Mouse (Mus musculus) MEL (cell line): ENCODE data around the gene Birc6. TPM values are rescaled to one million over a fixed set of nuclear protein-coding genes. Genes with fewer than 3 reads are reported as not detected.
A peak's percentile ranks its signal among the peaks of the same experiment; 100 is the strongest.

Source experiments
- DNase-seq: peaks from one replicate; pipeline ENCODE4 v3.0.0; 2011; ENCODE audit warnings: low read depth, low spot score
- H3K27ac ChIP-seq: 2 replicates; pipeline ENCODE4 v1.5.1; 2012; ENCODE audit warnings: low read depth, mild to moderate bottlenecking, control low read depth, low read length, moderate library complexity; ENCODE audit not compliant: control insufficient read depth
- H3K27me3 ChIP-seq, 2 experiments: fragments of 150-350 bp in 1 of 2; sonication (generic) in 1 of 2; 2 replicates each; pipeline ENCODE4 v1.6.1; 2012; ENCODE audit warnings: low read length in 2 of 2, mild to moderate bottlenecking in 2 of 2, improper control_type of control experiment in 1 of 2, moderate library complexity in 1 of 2; ENCODE audit not compliant: insufficient read depth in 2 of 2, control insufficient read depth in 1 of 2
- H3K36me3 ChIP-seq, 2 experiments: 2 replicates each; pipeline ENCODE4 v1.6.1; 2012 to 2014; ENCODE audit warnings: low read length in 2 of 2, improper control_type of control experiment in 1 of 2, inconsistent platforms in 1 of 2, mild to moderate bottlenecking in 1 of 2; ENCODE audit not compliant: insufficient read depth in 2 of 2, control insufficient read depth in 1 of 2
- H3K4me1 ChIP-seq, 2 experiments: fragments of 150-350 bp in 1 of 2; sonication (generic) in 1 of 2; 2 replicates each; pipeline ENCODE4 v1.6.1; 2012; ENCODE audit warnings: low read length in 2 of 2, improper control_type of control experiment in 1 of 2, mild to moderate bottlenecking in 1 of 2; ENCODE audit not compliant: insufficient read depth in 2 of 2, control insufficient read depth in 1 of 2
- H3K4me3 ChIP-seq, 2 experiments: fragments of 150-350 bp in 1 of 2; sonication (generic) in 1 of 2; 2 replicates each; pipeline ENCODE4 v1.5.1; 2012; ENCODE audit warnings: low read depth in 2 of 2, low read length in 2 of 2, mild to moderate bottlenecking in 2 of 2, moderate library complexity in 2 of 2, control low read depth in 1 of 2, improper control_type of control experiment in 1 of 2; ENCODE audit not compliant: control insufficient read depth in 1 of 2, insufficient read depth in 1 of 2
- H3K79me2 ChIP-seq: 2 replicates; pipeline ENCODE4 v1.6.1; 2012; ENCODE audit warnings: mild to moderate bottlenecking, low read length, moderate library complexity; ENCODE audit not compliant: control insufficient read depth, poor library complexity, insufficient read depth
- H3K9ac ChIP-seq: 2 replicates; pipeline ENCODE4 v1.6.1; 2012; ENCODE audit warnings: low read depth, mild to moderate bottlenecking, control low read depth, low read length, moderate library complexity; ENCODE audit not compliant: control insufficient read depth, poor library complexity, severe bottlenecking
- H3K9me3 ChIP-seq: fragments of 150-350 bp; sonication (generic); replicated peaks from 2 replicates; pipeline ENCODE4 v1.6.1; 2012; ENCODE audit warnings: mild to moderate bottlenecking, low read length, improper control_type of control experiment, moderate library complexity; ENCODE audit not compliant: insufficient read depth
- CHD1 ChIP-seq: IDR thresholded peaks from 2 replicates; pipeline ENCODE4 v1.6.1; 2012; ENCODE audit warnings: low read depth, mild to moderate bottlenecking, inconsistent platforms, low read length, improper control_type of control experiment
- CHD2 ChIP-seq: IDR thresholded peaks from 2 replicates; pipeline ENCODE4 v1.6.1; 2011; ENCODE audit warnings: low read length, improper control_type of control experiment
- EP300 ChIP-seq, 2 experiments: IDR thresholded peaks; 2 replicates each; pipeline ENCODE4 v1.6.1; 2011; ENCODE audit warnings: improper control_type of control experiment in 2 of 2, low read length in 2 of 2, low read depth in 1 of 2, mild to moderate bottlenecking in 1 of 2
- GATA1 ChIP-seq: IDR thresholded peaks from 2 replicates; pipeline ENCODE4 v1.6.1; 2011; ENCODE audit warnings: low read depth, low read length, improper control_type of control experiment
- HCFC1 ChIP-seq: IDR thresholded peaks from 2 replicates; pipeline ENCODE4 v1.6.1; 2012; ENCODE audit warnings: low read depth, mild to moderate bottlenecking, inconsistent platforms, low read length, improper control_type of control experiment, moderate library complexity
- JUND ChIP-seq: IDR thresholded peaks from 2 replicates; pipeline ENCODE4 v1.6.1; 2011; ENCODE audit warnings: low read depth, mild to moderate bottlenecking, improper control_type of control experiment, low read length
- MAFK ChIP-seq: IDR thresholded peaks from 2 replicates; pipeline ENCODE4 v1.6.1; 2011; ENCODE audit warnings: low read depth, mild to moderate bottlenecking, low read length, improper control_type of control experiment, borderline replicate concordance
- MAX ChIP-seq: IDR thresholded peaks from 2 replicates; pipeline ENCODE4 v1.6.1; 2011; ENCODE audit warnings: low read length, improper control_type of control experiment
- MAZ ChIP-seq: IDR thresholded peaks from 2 replicates; pipeline ENCODE4 v1.6.1; 2012; ENCODE audit warnings: low read depth, mild to moderate bottlenecking, inconsistent platforms, low read length, improper control_type of control experiment
- MXI1 ChIP-seq: IDR thresholded peaks from 2 replicates; pipeline ENCODE4 v1.6.1; 2011; ENCODE audit warnings: mild to moderate bottlenecking, low read depth, low read length, improper control_type of control experiment
- MYB ChIP-seq: IDR thresholded peaks from 2 replicates; pipeline ENCODE4 v1.6.1; 2011; ENCODE audit warnings: mild to moderate bottlenecking, low read depth, low read length, improper control_type of control experiment
- MYC ChIP-seq: IDR thresholded peaks from 2 replicates; pipeline ENCODE4 v1.6.1; 2011; ENCODE audit warnings: low read depth, mild to moderate bottlenecking, low read length, improper control_type of control experiment, moderate library complexity
- NELFE ChIP-seq: IDR thresholded peaks from 2 replicates; pipeline ENCODE4 v1.6.1; 2011; ENCODE audit warnings: low read depth, low read length, improper control_type of control experiment
- POLR2A ChIP-seq, 2 experiments: IDR thresholded peaks; 2 replicates each; pipeline ENCODE4 v1.6.1; 2011 to 2012; ENCODE audit warnings: low read length in 2 of 2, mild to moderate bottlenecking in 2 of 2, control low read depth in 1 of 2, improper control_type of control experiment in 1 of 2, low read depth in 1 of 2, moderate library complexity in 1 of 2; ENCODE audit not compliant: control insufficient read depth in 1 of 2, insufficient read depth in 1 of 2, poor library complexity in 1 of 2
- POLR2AphosphoS2 ChIP-seq: IDR thresholded peaks from 2 replicates; pipeline ENCODE4 v1.6.1; 2011; ENCODE audit warnings: low read length, improper control_type of control experiment
- POLR2AphosphoS5 ChIP-seq: IDR thresholded peaks from 2 replicates; pipeline ENCODE4 v1.6.1; 2012; ENCODE audit warnings: low read depth, borderline replicate concordance, mild to moderate bottlenecking, inconsistent platforms, low read length, moderate library complexity, mixed read lengths
- RAD21 ChIP-seq: IDR thresholded peaks from 2 replicates; pipeline ENCODE4 v1.6.1; 2011; ENCODE audit warnings: mild to moderate bottlenecking, low read depth, low read length, improper control_type of control experiment
- SMC3 ChIP-seq: IDR thresholded peaks from 2 replicates; pipeline ENCODE4 v1.6.1; 2011; ENCODE audit warnings: low read depth, low read length, improper control_type of control experiment
- TCF12 ChIP-seq: IDR thresholded peaks from 2 replicates; pipeline ENCODE4 v1.6.1; 2014; ENCODE audit warnings: low read depth, mild to moderate bottlenecking, inconsistent platforms, low read length, improper control_type of control experiment, moderate library complexity
- UBTF ChIP-seq: IDR thresholded peaks from 2 replicates; pipeline ENCODE4 v1.6.1; 2012; ENCODE audit warnings: low read depth, mild to moderate bottlenecking, inconsistent platforms, low read length, improper control_type of control experiment, moderate library complexity, borderline replicate concordance; ENCODE audit not compliant: insufficient read depth
- USF2 ChIP-seq, 2 experiments: IDR thresholded peaks; 2 replicates each; pipeline ENCODE4 v1.6.1; 2011 to 2012; ENCODE audit warnings: improper control_type of control experiment in 2 of 2, low read length in 2 of 2, borderline replicate concordance in 1 of 2, inconsistent platforms in 1 of 2, low read depth in 1 of 2, mild to moderate bottlenecking in 1 of 2; ENCODE audit not compliant: insufficient read depth in 1 of 2
- ZMIZ1 ChIP-seq: IDR thresholded peaks from 2 replicates; pipeline ENCODE4 v1.6.1; 2012; ENCODE audit warnings: low read depth, mild to moderate bottlenecking, inconsistent platforms, low read length, improper control_type of control experiment, moderate library complexity
- ZNF384 ChIP-seq: IDR thresholded peaks from 2 replicates; pipeline ENCODE4 v1.6.1; 2012; ENCODE audit warnings: low read depth, mild to moderate bottlenecking, inconsistent platforms, low read length, improper control_type of control experiment
- polyA plus RNA-seq, 2 experiments: library from polyadenylated mRNA; stranded (reverse) in 1 of 2; unstranded in 1 of 2; fragments of >175 nt in 1 of 2; fragments of >200 nt in 1 of 2; gene quantifications; 2 replicates each; pipeline versions ENCODE4 v1.2.1 to v1.2.4; 2012; ENCODE audit warnings: low replicate concordance in 2 of 2, low read depth in 1 of 2; ENCODE audit not compliant: insufficient read length in 2 of 2, insufficient read depth in 1 of 2, missing spikeins in 1 of 2
- total RNA-seq: library from RNA; depleted of rRNA; stranded (reverse); fragments of 300-350 nt; gene quantifications from 2 replicates; pipeline ENCODE4 v1.2.3, GENCODE M21; 2012

Birc6 gene
- total and polyA plus RNA-seq, 3 experiments: 58.7 to 475 (median 67.3) TPM

- peaks cover 0 to 6% of the 10 kb centered on the region in 2 experiments; a peak in 1 of 4 replicates for H3K36me3 ChIP-seq
- no peak overlapping the region; the same call in 1 of the 2 replicates for H3K27ac ChIP-seq
- H3K4me1 ChIP-seq: peaks cover 0 to 5% of the 10 kb centered on the region in 2 experiments; a peak in 2 of 4 replicates
- no peak for DNase-seq
- no peaks in the 10 kb centered on the region for H3K9me3 ChIP-seq
- peaks cover 12% of the 10 kb centered on the region for H3K79me2 ChIP-seq
- H3K9ac ChIP-seq: peak overlapping the region; percentile 86
- H3K4me3 ChIP-seq: peak overlapping the region; percentile 76 to 96
- TF ChIP-seq UBTF: no peak
- TF ChIP-seq MXI1: no peak
- TF ChIP-seq MYB: no peak
- peak; percentile 51 for TF ChIP-seq ZNF384
- no peak for TF ChIP-seq POLR2A (IDR thresholded peaks at IDR 0.05; ENCODE audit: control insufficient read depth in 1 of 2, insufficient read depth in 1 of 2, low read depth in 1 of 2, low read length in 2 of 2, poor library complexity in 1 of 2)
- no peak for TF ChIP-seq NELFE
- H3K27me3 ChIP-seq: no peaks in the 10 kb centered on the region
These were observed 188.5 kb downstream of the Birc6 start for GRCm38 (mm10) chr17:74716643-74717042.

- H3K4me1 ChIP-seq: peaks cover 0 to 5% of the 10 kb centered on the region in 2 experiments; a peak in 2 of 4 replicates
- peaks cover 0 to 6% of the 10 kb centered on the region in 2 experiments; a peak in 1 of 4 replicates for H3K36me3 ChIP-seq
- peak overlapping the region; percentile 86 for H3K9ac ChIP-seq
- TF ChIP-seq MAZ (no peak), HCFC1 (no peak), RAD21 (no peak), ZMIZ1 (no peak), JUND (no peak), GATA1 (no peak)
- no peaks in the 10 kb centered on the region for H3K27me3 ChIP-seq
- peak overlapping the region; percentile 69 for H3K27ac ChIP-seq
- H3K9me3 ChIP-seq: no peaks in the 10 kb centered on the region
- H3K4me3 ChIP-seq: peak overlapping the region; percentile 76 to 96
- H3K79me2 ChIP-seq: peaks cover 12% of the 10 kb centered on the region
- DNase-seq: no peak
These were observed 189.1 kb downstream of the Birc6 start for GRCm38 (mm10) chr17:74717091-74717617.

- peak within 1 kb of the TSS; percentile 76 to 96 for H3K4me3 ChIP-seq
- no peaks in the 10 kb centered on the region for H3K9me3 ChIP-seq
- peaks cover 12% of the 10 kb centered on the region for H3K79me2 ChIP-seq
- peak within 1 kb of the TSS; percentile 87 for H3K9ac ChIP-seq
- H3K27ac ChIP-seq: peak within 1 kb of the TSS; percentile 69
- peak; percentile 98 for DNase-seq
- H3K4me1 ChIP-seq: peaks cover 0 to 5% of the 10 kb centered on the region in 2 experiments; a peak in 2 of 4 replicates
- H3K36me3 ChIP-seq: peaks cover 0 to 6% of the 10 kb centered on the region in 2 experiments; a peak in 1 of 4 replicates
- no peaks in the 10 kb centered on the region for H3K27me3 ChIP-seq
- no peak for TF ChIP-seq CHD2
- TF ChIP-seq ZMIZ1: peak; percentile 81; the same call in 1 of the 2 replicates
- TF ChIP-seq USF2 (IDR thresholded peaks at IDR 0.05; ENCODE audit: borderline replicate concordance in 1 of 2, insufficient read depth in 1 of 2, low read depth in 1 of 2, low read length in 2 of 2): no peak
- TF ChIP-seq MAFK: no peak
- TF ChIP-seq UBTF: 0 out of 2 replicates have a peak, but pooled peaks have one; percentile 33
- TF ChIP-seq NELFE: peak; percentile 94
- no peak for TF ChIP-seq ZNF384
- TF ChIP-seq CHD1: no peak
- TF ChIP-seq RAD21: no peak
- peak; percentile 81; the same call in 1 of the 2 replicates for TF ChIP-seq POLR2AphosphoS2
- no peak for TF ChIP-seq POLR2AphosphoS5
- TF ChIP-seq MXI1: peak; percentile 100
- TF ChIP-seq MAX: peak; percentile 99
- no peak for TF ChIP-seq SMC3
- peak; percentile 97 for TF ChIP-seq MYC
- TF ChIP-seq EP300 (IDR thresholded peaks at IDR 0.05; ENCODE audit: low read depth in 1 of 2, low read length in 2 of 2): no peak
- TF ChIP-seq TCF12: peak; percentile 55; the same call in 1 of the 2 replicates
- peak; percentile 66 to 97 for TF ChIP-seq POLR2A (IDR thresholded peaks at IDR 0.05; ENCODE audit: control insufficient read depth in 1 of 2, insufficient read depth in 1 of 2, low read depth in 1 of 2, low read length in 2 of 2, poor library complexity in 1 of 2)
These were observed 189.6 kb downstream of the Birc6 start, which contains the start of gene Ttc27 for GRCm38 (mm10) chr17:74717618-74718151. TSS of gene Ttc27 (plus strand) at chr17:74717732.
